Mouse (Mus musculus): ENCODE results near the gene Srm. TPM values are rescaled to one million over a fixed set of nuclear protein-coding genes. Genes with fewer than 3 reads are reported as not detected.
A peak's percentile ranks its signal among the peaks of the same experiment; 100 is the strongest.

Srm gene
- total and polyA plus RNA-seq, 3 experiments, result 305 to 765 (median 332) TPM

GRCm38 (mm10) chr4:148609805-148610204, 18.5 kb downstream of the Srm start:
- Histone ChIP-seq H3K79me2 (ENCODE audit: control insufficient read depth, insufficient read depth, low read length, poor library complexity) (no peaks in the 10 kb centered on the region), H3K4me1 (ENCODE audit: control insufficient read depth in 1 of 2, insufficient read depth in 2 of 2, low read length in 2 of 2) (no peaks in the 10 kb centered on the region), H3K9ac (ENCODE audit: control insufficient read depth, low read depth, low read length, poor library complexity, severe bottlenecking) (no peak overlapping the region), H3K27me3 (ENCODE audit: control insufficient read depth in 1 of 2, insufficient read depth in 2 of 2, low read length in 2 of 2) (no peaks in the 10 kb centered on the region), H3K4me3 (ENCODE audit: control insufficient read depth in 1 of 2, insufficient read depth in 1 of 2, low read depth in 2 of 2, low read length in 2 of 2) (no peak overlapping the region), H3K9me3 (replicated peaks; ENCODE audit: insufficient read depth, low read length) (no peaks in the 10 kb centered on the region), H3K27ac (ENCODE audit: control insufficient read depth, low read depth, low read length) (no peak overlapping the region), H3K36me3 (ENCODE audit: control insufficient read depth in 1 of 2, insufficient read depth in 2 of 2, low read length in 2 of 2) (no peaks in the 10 kb centered on the region; a peak in 1 of 4 replicates)
- TF ChIP-seq ELF1 (IDR thresholded peaks at IDR 0.05; ENCODE audit: low read depth, low read length) (no peak), POLR2AphosphoS2 (IDR thresholded peaks at IDR 0.05; ENCODE audit: low read length) (0 out of 2 replicates have a peak, but pooled peaks have one; percentile 47), SIN3A (IDR thresholded peaks at IDR 0.05; ENCODE audit: low read length) (no peak)
- no peak for DNase-seq (ENCODE audit: low read depth, low spot score)

DNA sequence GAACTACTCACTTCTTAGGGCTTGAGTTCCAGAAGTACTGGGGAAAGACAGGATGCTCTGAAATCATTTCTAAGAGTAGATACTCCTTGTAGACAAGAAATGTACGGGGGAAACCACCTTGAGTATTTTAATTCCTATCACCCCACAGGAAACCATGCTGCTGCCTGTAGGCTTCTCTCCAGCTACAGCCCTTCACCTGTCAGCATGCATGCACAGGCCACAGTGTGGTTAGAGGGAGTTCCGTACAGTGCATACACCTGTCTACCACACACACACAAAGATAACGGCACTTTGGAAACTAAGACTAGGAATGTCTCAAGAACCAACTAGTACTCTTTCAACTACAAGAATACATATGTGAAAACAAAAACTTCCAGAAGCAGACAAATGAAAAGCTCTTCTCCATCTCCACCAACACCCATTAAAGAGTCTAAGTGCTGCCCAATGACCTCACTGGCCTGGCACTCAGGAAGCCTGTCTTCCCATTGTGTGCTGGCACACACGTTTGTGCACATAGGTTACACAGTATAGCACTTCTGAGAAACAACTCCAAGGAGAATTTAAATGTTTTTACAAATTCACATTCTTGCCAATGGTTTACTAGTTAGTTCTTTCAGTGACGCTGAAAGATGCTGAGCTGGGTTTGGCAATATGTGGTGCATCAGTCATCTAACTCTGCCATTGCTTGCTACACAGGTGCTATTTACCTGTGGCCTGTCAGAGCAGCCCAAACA, 19.5 kb downstream of the Srm start:
- Histone ChIP-seq H3K36me3 (ENCODE audit: control insufficient read depth in 1 of 2, insufficient read depth in 2 of 2, low read length in 2 of 2) (peaks cover 0 to 5% of the 10 kb centered on the region in 2 experiments; a peak in 2 of 4 replicates), H3K9ac (ENCODE audit: control insufficient read depth, low read depth, low read length, poor library complexity, severe bottlenecking) (no peak overlapping the region), H3K27ac (ENCODE audit: control insufficient read depth, low read depth, low read length) (no peak overlapping the region), H3K79me2 (ENCODE audit: control insufficient read depth, insufficient read depth, low read length, poor library complexity) (no peaks in the 10 kb centered on the region), H3K4me3 (ENCODE audit: control insufficient read depth in 1 of 2, insufficient read depth in 1 of 2, low read depth in 2 of 2, low read length in 2 of 2) (no peak overlapping the region), H3K4me1 (ENCODE audit: control insufficient read depth in 1 of 2, insufficient read depth in 2 of 2, low read length in 2 of 2) (no peaks in the 10 kb centered on the region), H3K27me3 (ENCODE audit: control insufficient read depth in 1 of 2, insufficient read depth in 2 of 2, low read length in 2 of 2) (no peaks in the 10 kb centered on the region), H3K9me3 (replicated peaks; ENCODE audit: insufficient read depth, low read length) (no peaks in the 10 kb centered on the region)
- DNase-seq (ENCODE audit: low read depth, low spot score), result no peak
- TF ChIP-seq RAD21 (IDR thresholded peaks at IDR 0.05; ENCODE audit: low read depth, low read length) (no peak), USF1 (IDR thresholded peaks at IDR 0.05; ENCODE audit: low read depth, low read length) (no peak), MXI1 (IDR thresholded peaks at IDR 0.05; ENCODE audit: low read depth, low read length) (no peak), POLR2A (IDR thresholded peaks at IDR 0.05; ENCODE audit: control insufficient read depth in 1 of 2, insufficient read depth in 1 of 2, low read depth in 1 of 2, low read length in 2 of 2, poor library complexity in 1 of 2) (peak in 1 of 2 experiments; percentile 10; a peak in 1 of 4 replicates), POLR2AphosphoS2 (IDR thresholded peaks at IDR 0.05; ENCODE audit: low read length) (0 out of 2 replicates have a peak, but pooled peaks have one; percentile 23), ZKSCAN1 (IDR thresholded peaks at IDR 0.05; ENCODE audit: low read depth, low read length) (0 out of 2 replicates have a peak, but pooled peaks have one; percentile 10), ZMIZ1 (IDR thresholded peaks at IDR 0.05; ENCODE audit: low read depth, low read length) (peak; percentile 40; the same call in 1 of the 2 replicates)

DNA sequence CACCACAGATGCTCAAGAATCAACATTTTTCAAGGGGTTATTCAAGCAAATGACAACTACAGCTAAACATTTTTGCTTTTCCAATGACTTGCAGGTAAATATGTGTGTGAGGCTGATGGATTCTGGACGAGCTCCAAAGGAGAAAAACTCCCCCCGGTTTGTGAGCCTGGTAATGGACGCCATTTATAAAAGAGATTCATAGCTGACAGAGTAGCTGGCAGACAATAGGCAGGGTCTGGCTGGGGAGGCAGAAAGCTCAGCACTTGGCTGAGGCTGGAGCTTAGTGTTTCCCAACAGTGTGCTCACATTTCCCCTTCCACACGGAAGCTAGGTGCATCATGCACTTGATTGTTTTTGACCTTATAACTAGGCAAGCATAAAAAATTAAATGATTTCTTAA, 21.3 kb downstream of the Srm start:
- no peak overlapping the region for H3K4me3 ChIP-seq (ENCODE audit: control insufficient read depth in 1 of 2, insufficient read depth in 1 of 2, low read depth in 2 of 2, low read length in 2 of 2)
- no peak for DNase-seq (ENCODE audit: low read depth, low spot score)
- H3K36me3 ChIP-seq (ENCODE audit: control insufficient read depth in 1 of 2, insufficient read depth in 2 of 2, low read length in 2 of 2), result peaks cover 4 to 9% of the 10 kb centered on the region in 2 experiments
- no peak overlapping the region for H3K9ac ChIP-seq (ENCODE audit: control insufficient read depth, low read depth, low read length, poor library complexity, severe bottlenecking)
- H3K27me3 ChIP-seq (ENCODE audit: control insufficient read depth in 1 of 2, insufficient read depth in 2 of 2, low read length in 2 of 2), result no peaks in the 10 kb centered on the region
- no peaks in the 10 kb centered on the region for H3K4me1 ChIP-seq (ENCODE audit: control insufficient read depth in 1 of 2, insufficient read depth in 2 of 2, low read length in 2 of 2)
- no peaks in the 10 kb centered on the region for H3K9me3 ChIP-seq (replicated peaks; ENCODE audit: insufficient read depth, low read length)
- no peak overlapping the region for H3K27ac ChIP-seq (ENCODE audit: control insufficient read depth, low read depth, low read length)
- no peak for TF ChIP-seq UBTF (IDR thresholded peaks at IDR 0.05; ENCODE audit: borderline replicate concordance, insufficient read depth, low read depth, low read length)
- TF ChIP-seq POLR2AphosphoS2 (IDR thresholded peaks at IDR 0.05; ENCODE audit: low read length), result peak; percentile 24; the same call in 1 of the 2 replicates
- H3K79me2 ChIP-seq (ENCODE audit: control insufficient read depth, insufficient read depth, low read length, poor library complexity), result no peaks in the 10 kb centered on the region

All from MEL (cell line).